Mouse (Mus musculus): Measurements from ENCODE around the gene Lrrc30.

Gene Lrrc30

DNA sequence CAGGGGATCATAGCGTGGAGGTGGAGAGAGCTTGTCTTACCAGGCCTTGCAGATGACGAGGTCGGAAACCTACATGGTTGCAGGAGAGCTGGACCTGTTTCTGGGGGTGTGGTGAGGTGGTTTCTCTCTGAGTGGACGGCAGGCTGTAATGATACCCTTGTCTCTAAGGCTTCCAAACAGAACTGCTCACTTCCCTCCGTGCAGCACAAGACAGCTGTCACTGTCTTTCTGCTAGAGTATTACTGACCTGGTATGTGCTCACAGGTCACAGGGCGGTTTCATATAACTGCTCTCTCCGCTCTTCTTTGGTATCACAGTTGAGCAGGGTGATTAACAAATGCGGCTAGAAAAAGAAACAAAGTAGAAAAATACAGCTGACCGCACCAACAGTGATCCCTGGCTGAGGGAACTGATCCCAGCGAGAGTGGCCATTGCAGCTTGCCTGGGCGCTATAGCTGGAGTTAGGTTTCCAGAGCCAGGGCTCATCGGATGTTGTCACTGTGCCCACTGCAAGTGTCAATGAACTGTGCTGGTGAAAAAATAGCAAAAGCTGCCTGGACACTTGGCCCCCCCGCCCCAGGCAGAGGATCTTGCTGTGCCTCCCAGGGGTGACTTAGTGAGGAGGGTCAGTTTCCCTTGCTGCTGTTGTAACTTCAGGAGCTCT, at the start of gene Lrrc30:
Gene Lrrc30, minus strand, starts transcription at position 48 of the 664 bp plus-strand sequence.
- no peak for ATAC-seq (ENCODE audit: insufficient number of reproducible peaks, low FRiP score, low TSS enrichment)

DNA sequence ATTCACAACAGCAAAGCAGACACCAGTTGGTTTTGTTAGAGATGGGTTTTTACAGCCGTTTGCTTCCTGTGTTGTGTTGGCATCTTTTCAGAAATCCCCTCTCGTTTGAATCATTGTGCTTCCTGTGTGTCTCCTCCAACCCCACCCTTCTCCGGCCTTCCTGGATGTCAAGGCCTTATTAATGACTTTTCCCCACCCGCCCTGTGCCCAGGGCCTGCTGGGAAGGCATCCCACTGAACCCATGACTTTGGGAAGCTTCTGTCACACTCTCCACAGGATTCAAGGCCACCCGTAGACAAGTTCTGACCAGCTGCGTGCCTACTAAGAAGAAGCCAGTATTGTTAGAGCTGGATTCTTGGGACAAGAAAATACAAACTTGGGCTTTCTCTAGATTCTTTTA, 48.6 kb upstream of the Lrrc30 start:
- no peak for ATAC-seq (ENCODE audit: insufficient number of reproducible peaks, low FRiP score, low TSS enrichment)

DNA sequence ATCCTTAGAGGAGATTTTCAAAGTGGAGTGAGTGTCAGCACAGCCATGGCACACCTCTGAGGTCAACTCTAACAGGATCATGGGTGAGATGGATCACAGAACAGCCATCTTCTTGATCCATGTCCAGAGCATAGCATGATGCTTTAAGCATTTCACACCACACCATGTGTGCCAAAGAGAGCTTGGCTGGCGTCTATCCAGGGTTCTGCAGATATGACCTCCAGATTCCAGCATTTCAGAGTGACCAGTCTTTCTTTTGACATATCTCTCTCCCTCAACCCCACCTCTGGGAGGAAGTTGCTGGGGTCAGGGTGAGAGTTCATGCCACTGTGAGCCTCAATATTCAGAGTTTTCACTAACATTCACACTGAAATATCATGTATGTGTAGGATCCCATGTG, 46.1 kb upstream of the Lrrc30 start:
- no peak for ATAC-seq (ENCODE audit: insufficient number of reproducible peaks, low FRiP score, low TSS enrichment)

DNA sequence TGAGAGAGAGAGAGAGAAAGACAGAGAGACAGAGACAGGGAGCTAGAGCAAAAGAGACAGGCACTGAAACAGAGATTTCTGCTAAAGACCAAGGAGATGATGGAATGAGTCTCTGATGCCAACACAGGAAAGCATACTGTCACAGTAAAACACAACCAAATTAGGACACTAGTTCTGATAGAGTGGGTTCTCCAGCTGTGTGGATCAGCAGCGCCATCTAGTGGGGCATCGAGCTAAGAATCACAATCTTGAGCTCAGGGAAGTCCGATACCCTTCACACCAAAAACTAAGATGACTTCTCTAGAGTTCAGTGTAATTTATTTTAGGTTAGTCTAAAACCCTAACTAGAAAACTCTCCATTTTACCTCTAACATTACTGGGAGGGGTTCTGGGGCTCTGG, 35.5 kb upstream of the Lrrc30 start:
- ATAC-seq (ENCODE audit: insufficient number of reproducible peaks, low FRiP score, low TSS enrichment), result no peak

DNA sequence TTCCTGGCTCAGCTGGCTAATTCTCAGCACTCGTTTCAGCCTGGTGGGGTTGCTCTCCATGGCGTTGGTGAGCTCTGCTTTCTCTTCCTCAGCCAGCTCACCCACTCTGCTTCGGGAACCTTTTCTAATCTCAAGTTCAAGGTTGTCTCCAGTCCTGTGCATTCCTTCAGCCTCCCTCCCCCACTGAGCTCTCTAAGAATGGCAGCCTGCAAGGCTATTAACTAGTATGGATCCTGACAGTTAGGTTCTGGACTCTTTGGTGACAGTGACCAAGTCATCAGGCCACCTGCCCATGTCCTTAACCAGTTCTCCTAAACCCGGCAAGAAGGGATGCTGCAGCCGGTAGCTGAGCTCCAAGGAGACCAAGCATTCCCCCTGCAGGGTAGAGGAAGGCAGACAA, 34.5 kb upstream of the Lrrc30 start:
- no peak for ATAC-seq (ENCODE audit: insufficient number of reproducible peaks, low FRiP score, low TSS enrichment)

GRCm38 (mm10) chr17:67664299-67664698, 31.8 kb upstream of the Lrrc30 start:
- no peak for ATAC-seq (ENCODE audit: insufficient number of reproducible peaks, low FRiP score, low TSS enrichment)

GRCm38 (mm10) chr17:67651506-67651905, 19.0 kb upstream of the Lrrc30 start:
- ATAC-seq (ENCODE audit: insufficient number of reproducible peaks, low FRiP score, low TSS enrichment), result no peak

DNA sequence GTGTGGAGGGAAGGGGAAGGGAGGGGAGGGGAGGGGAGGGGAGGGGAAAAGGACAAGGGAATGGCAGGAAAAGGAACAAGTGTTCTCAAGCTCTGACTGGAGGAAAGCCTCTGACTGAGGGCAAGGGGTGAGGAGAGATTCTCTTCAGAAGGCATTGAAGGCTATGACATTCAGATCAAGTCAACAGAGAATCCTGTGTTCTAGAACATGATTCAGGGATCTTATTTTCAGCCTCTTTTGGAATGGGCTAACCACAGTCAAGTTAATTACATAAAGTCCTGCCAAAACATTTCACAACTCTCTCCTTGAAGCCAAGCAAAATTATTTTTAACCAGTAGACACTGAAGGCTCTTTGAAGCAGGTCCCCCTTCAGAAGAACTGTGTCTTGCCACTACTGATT, 9.1 kb upstream of the Lrrc30 start:
- ATAC-seq (ENCODE audit: insufficient number of reproducible peaks, low FRiP score, low TSS enrichment), result no peak

DNA sequence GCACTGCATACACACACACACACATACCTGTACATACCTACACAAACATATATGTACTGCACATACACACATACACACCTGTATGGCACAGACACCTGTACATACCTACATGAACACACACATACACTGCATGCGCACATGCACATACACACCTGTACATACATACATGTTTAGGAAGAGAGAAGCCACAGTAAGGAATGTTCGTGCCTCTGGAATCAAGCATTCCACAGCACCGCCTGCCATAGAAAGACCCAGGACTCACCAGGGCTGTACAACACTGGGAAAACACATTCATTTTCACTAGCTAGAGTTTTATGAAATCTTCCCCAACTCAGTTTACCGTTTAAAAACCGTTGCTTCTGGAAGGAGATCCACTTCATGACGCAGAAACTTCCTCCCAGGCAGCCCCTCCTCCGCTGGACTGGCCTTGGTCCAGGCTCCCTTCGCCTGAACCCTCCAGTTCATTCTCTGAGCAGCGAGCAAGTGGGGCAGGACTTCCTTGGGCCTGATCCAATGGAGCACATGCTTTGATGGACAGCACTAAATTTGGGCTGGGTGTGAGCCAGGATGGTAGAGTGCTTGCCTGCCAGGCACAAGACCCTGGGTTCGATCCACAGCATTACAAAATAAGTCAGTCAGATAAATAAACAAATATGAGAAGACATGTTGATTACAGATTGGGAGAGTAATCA, 5.7 kb upstream of the Lrrc30 start:
- no peak for ATAC-seq (ENCODE audit: insufficient number of reproducible peaks, low FRiP score, low TSS enrichment)

- no peak for ATAC-seq (ENCODE audit: insufficient number of reproducible peaks, low FRiP score, low TSS enrichment)
These were observed 4.4 kb upstream of the Lrrc30 start for GRCm38 (mm10) chr17:67636951-67637350.

GRCm38 (mm10) chr17:67636304-67636703, 3.8 kb upstream of the Lrrc30 start:
- ATAC-seq (ENCODE audit: insufficient number of reproducible peaks, low FRiP score, low TSS enrichment), result no peak

DNA sequence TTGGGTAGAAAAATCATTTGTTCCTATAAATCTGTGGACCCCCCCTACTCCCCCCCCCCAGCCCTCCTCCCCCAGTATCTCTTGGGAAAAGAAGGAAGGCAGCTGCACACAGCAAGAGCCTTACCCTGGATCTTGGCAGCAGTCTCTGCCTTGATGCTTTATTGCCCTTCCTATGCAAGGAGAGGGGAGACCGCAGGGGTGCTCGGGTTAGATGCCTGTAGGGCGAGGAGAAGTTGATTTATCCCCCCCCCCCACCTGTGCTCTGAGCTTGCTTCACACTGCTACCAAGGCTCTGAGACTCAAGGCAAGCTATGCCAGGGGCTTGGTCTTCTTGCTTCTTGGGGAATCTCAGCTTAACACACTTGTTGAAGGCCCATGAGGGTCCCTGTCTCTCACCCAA, 2.8 kb downstream of the Lrrc30 start:
- ATAC-seq (ENCODE audit: insufficient number of reproducible peaks, low FRiP score, low TSS enrichment), result no peak

- no peak for ATAC-seq (ENCODE audit: insufficient number of reproducible peaks, low FRiP score, low TSS enrichment)
These were observed 3.3 kb downstream of the Lrrc30 start for GRCm38 (mm10) chr17:67629211-67629657.

- ATAC-seq (ENCODE audit: insufficient number of reproducible peaks, low FRiP score, low TSS enrichment), result no peak
These were observed 4.0 kb downstream of the Lrrc30 start for GRCm38 (mm10) chr17:67628475-67628874.

- no peak for ATAC-seq (ENCODE audit: insufficient number of reproducible peaks, low FRiP score, low TSS enrichment)
These were observed 7.1 kb downstream of the Lrrc30 start for GRCm38 (mm10) chr17:67625431-67625830.

- ATAC-seq (ENCODE audit: insufficient number of reproducible peaks, low FRiP score, low TSS enrichment), result no peak
These were observed 13.5 kb downstream of the Lrrc30 start for GRCm38 (mm10) chr17:67619001-67619400.

GRCm38 (mm10) chr17:67614381-67614780, 18.1 kb downstream of the Lrrc30 start:
- ATAC-seq (ENCODE audit: insufficient number of reproducible peaks, low FRiP score, low TSS enrichment), result no peak

- no peak for ATAC-seq (ENCODE audit: insufficient number of reproducible peaks, low FRiP score, low TSS enrichment)
These were observed 19.9 kb downstream of the Lrrc30 start for GRCm38 (mm10) chr17:67612576-67612975.

DNA sequence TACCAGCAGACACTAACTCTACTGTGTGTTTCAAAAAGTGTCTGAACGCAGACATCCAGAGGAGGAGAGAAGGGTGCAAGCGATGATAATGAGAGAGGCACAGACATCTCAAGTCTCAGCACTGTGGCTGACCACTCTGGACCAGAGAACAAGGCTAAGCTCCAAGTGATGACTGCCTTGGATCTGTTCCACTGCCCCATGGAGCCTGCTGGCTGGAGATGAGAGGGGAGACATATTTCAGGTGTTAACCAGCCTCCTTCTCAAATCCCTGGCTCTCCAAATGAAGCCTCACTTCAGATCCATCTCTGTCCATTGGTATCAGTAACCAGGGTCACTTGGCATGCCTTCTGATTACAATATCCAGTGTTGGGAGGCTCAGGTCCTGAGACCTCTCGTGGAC, 20.4 kb downstream of the Lrrc30 start:
- ATAC-seq (ENCODE audit: insufficient number of reproducible peaks, low FRiP score, low TSS enrichment), result no peak

DNA sequence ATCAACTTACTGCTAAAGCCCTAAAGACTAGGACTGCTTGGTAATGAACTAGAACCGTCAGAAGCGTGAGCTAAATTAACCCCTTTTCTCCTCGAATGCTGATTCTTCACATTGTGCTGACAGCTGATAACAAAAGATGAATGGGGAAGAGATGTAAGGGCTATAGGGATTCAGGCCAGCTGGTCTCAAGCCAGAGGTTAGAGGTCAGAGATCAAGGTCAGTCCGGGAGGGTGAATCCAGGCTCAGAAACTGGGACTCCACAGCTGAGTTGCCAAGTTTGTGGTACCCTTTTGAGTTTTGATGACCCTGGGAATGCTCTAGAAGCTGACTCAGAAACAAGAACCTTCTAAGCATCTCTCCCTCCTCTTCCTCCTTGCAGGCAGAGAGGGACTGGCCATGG, 28.1 kb downstream of the Lrrc30 start:
- ATAC-seq (ENCODE audit: insufficient number of reproducible peaks, low FRiP score, low TSS enrichment), result no peak

GRCm38 (mm10) chr17:67602556-67602955, 30.0 kb downstream of the Lrrc30 start:
- ATAC-seq (ENCODE audit: insufficient number of reproducible peaks, low FRiP score, low TSS enrichment), result no peak

DNA sequence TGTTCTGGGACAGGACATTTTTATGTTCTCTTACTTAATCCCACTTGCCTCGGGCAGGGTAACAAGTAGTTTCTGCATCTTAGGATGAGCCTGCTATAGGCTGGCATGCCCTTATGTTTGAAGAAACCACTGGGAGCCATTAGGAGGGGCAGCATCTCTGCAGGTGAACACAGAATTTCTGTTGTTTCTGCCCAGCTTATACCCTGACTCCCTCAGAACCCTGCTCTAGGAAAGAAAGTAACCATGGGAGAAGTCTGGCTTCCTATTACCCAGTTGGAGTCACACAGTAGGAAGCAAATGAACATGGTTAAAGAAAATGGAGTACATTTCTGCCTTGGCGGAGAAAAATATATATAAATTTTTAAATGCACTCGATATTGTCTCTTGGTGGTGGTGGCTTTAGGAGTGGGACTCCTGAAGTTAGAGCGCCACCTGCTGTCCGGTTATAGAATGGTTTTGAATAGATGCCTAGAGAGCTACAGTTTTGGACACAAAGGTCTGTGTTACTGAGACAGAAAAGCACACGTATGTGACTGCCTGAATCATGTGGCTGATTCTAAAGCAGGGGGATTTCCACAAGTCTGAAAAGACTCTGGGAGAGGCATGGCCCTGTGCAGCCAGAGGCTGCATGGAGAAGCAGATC, 47.5 kb downstream of the Lrrc30 start:
- peak; percentile 56; the same call in 1 of the 2 replicates for ATAC-seq (ENCODE audit: insufficient number of reproducible peaks, low FRiP score, low TSS enrichment)

All from cerebellum, adult (tissue).